In the genomic region with DNA sequence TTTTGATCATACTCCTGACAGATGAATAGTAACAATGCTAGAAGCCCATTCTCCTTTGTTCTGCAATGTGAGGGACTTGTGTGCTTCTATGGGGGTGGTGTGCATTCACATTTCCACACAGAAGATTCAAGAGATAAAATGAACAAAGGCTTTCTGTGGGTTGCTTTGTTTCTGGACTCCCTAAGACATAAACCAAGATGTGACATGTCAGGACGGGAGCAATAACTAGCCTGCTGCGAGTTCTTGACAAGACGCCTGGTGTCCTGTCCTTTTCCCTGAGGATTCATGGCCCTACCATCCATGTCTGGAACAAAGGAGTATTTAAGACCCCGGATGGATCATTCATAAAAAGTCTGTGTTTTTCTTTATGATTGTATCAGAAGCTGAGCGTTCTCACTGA, we compare ENCODE assay signal across 18 mouse cellular contexts.
"Had no signal": no experiment of that assay in that cellular context is flagged by ENCODE, and none has a peak within 500 bp of the region (broad histone marks: within the 10 kb centered on the region; RNA-seq: fewer than 3 reads in every experiment).

No protein-coding gene starts in this region.

- H3K9ac ChIP-seq: limb, embryonic 13.5 days; liver, embryonic 12.5 days; liver, embryonic 15.5 days; lung, embryonic 15.5 days; stomach, embryonic 15.5 days had no signal

- H3K4me2 ChIP-seq: limb, embryonic 13.5 days; liver, embryonic 12.5 days; liver, embryonic 15.5 days; lung, embryonic 15.5 days; midbrain, embryonic 11.5 days; stomach, embryonic 15.5 days had no signal

- H3K27me3 ChIP-seq: limb, embryonic 13.5 days; liver, embryonic 12.5 days; liver, embryonic 15.5 days; lung, embryonic 15.5 days; megakaryocyte, embryonic 14.5 days; stomach, embryonic 15.5 days had no signal

- H3K27ac ChIP-seq: limb, embryonic 10.5 days; limb, embryonic 13.5 days; liver, embryonic 12.5 days; liver, embryonic 15.5 days; lung, embryonic 15.5 days; stomach, embryonic 15.5 days had no signal

- H3K4me3 ChIP-seq: limb, embryonic 10.5 days; limb, embryonic 13.5 days; liver, embryonic 12.5 days; liver, embryonic 15.5 days; lung, embryonic 15.5 days; megakaryocyte, embryonic 14.5 days; stomach, embryonic 15.5 days had no signal

- H3K36me3 ChIP-seq: limb, embryonic 10.5 days; limb, embryonic 13.5 days; liver, embryonic 12.5 days; liver, embryonic 15.5 days; lung, embryonic 15.5 days; stomach, embryonic 15.5 days had no signal

- H3K9me3 ChIP-seq: limb, embryonic 10.5 days; limb, embryonic 13.5 days; liver, embryonic 12.5 days; liver, embryonic 15.5 days; lung, embryonic 15.5 days; stomach, embryonic 15.5 days had no signal

- DNase-seq: kidney, adult 2 months; kidney, postnatal 14 days; kidney, postnatal 4 days; liver; lung, adult 18-20 months; lung, postnatal 10 days; lung, postnatal 36 days; right cerebral cortex, postnatal 25 days; spleen, adult 18-20 months; thymus, postnatal 25 days had no signal

- ATAC-seq: liver, embryonic 12.5 days had no signal

- H3K4me1 ChIP-seq: limb, embryonic 10.5 days; limb, embryonic 13.5 days; liver, embryonic 12.5 days; liver, embryonic 15.5 days; lung, embryonic 15.5 days; megakaryocyte, embryonic 14.5 days; stomach, embryonic 15.5 days had no signal
